Mouse (Mus musculus) ES-E14 (cell line): ENCODE data around the gene Taf9. TPM values are rescaled to one million over a fixed set of nuclear protein-coding genes. Genes with fewer than 3 reads are reported as not detected.

Experiments used
- DNase-seq: peaks from one replicate; pipeline ENCODE4 v3.0.0-alpha.2; 2013; ENCODE audit warnings: low read depth, low spot score
- H3K27ac ChIP-seq: 2 replicates; pipeline ENCODE4 v1.5.1; 2012; ENCODE audit warnings: low read depth, mild to moderate bottlenecking, low read length, moderate library complexity, mixed read lengths; ENCODE audit not compliant: poor library complexity, insufficient read depth, severe bottlenecking
- H3K36me3 ChIP-seq: 2 replicates; pipeline ENCODE4 v1.6.1; 2012; ENCODE audit warnings: mild to moderate bottlenecking, low read length, moderate library complexity, mixed read lengths; ENCODE audit not compliant: control insufficient read depth, poor library complexity, insufficient read depth, severe bottlenecking
- H3K4me1 ChIP-seq, 2 experiments: fragments of 150-350 bp in 1 of 2; sonication (generic) in 1 of 2; 2 replicates each; pipeline ENCODE4 v1.6.1; 2012; ENCODE audit warnings: low read length in 2 of 2, mild to moderate bottlenecking in 1 of 2, mixed read lengths in 1 of 2; ENCODE audit not compliant: control insufficient read depth in 2 of 2, insufficient read depth in 2 of 2, poor library complexity in 1 of 2
- H3K4me3 ChIP-seq, 2 experiments: fragments of 150-350 bp in 1 of 2; sonication (generic) in 1 of 2; 2 replicates each; pipeline ENCODE4 v1.5.1; 2012; ENCODE audit warnings: low read length in 2 of 2, low read depth in 1 of 2, mild to moderate bottlenecking in 1 of 2, mixed read lengths in 1 of 2; ENCODE audit not compliant: insufficient read depth in 1 of 2, poor library complexity in 1 of 2, severe bottlenecking in 1 of 2
- H3K9ac ChIP-seq: 2 replicates; pipeline ENCODE4 v1.6.1; 2012; ENCODE audit warnings: low read depth, mild to moderate bottlenecking, low read length, mixed read lengths; ENCODE audit not compliant: poor library complexity, insufficient read depth, severe bottlenecking
- H3K9me3 ChIP-seq: fragments of 150-350 bp; sonication (generic); 2 replicates; pipeline ENCODE4 v1.6.1; 2012; ENCODE audit warnings: low read depth, mild to moderate bottlenecking, low read length; ENCODE audit not compliant: control insufficient read depth, insufficient read depth
- CHD2 ChIP-seq: IDR thresholded peaks from 2 replicates; pipeline ENCODE4 v1.6.1; 2014; ENCODE audit warnings: mild to moderate bottlenecking, low read depth, low read length, inconsistent platforms
- HCFC1 ChIP-seq: IDR thresholded peaks from 2 replicates; pipeline ENCODE4 v1.6.1; 2012; ENCODE audit warnings: low read length, inconsistent platforms, borderline replicate concordance; ENCODE audit not compliant: insufficient read depth
- MAFK ChIP-seq: IDR thresholded peaks from 2 replicates; pipeline ENCODE4 v1.6.1; 2014; ENCODE audit warnings: mild to moderate bottlenecking, low read depth, low read length, inconsistent platforms; ENCODE audit not compliant: insufficient read depth
- ZC3H11A ChIP-seq: IDR thresholded peaks from 2 replicates; pipeline ENCODE4 v1.6.1; 2012; ENCODE audit warnings: low read depth, mild to moderate bottlenecking, inconsistent platforms, low read length, borderline replicate concordance
- ZNF384 ChIP-seq: IDR thresholded peaks from 2 replicates; pipeline ENCODE4 v1.6.1; 2012; ENCODE audit warnings: low read depth, low read length, inconsistent platforms
- in situ Hi-C, 2 experiments: fragments of 600-800 bp; cut with MboI; formaldehyde crosslinking; loops; one replicate each; pipeline ENCODE4 v1.15.1; 2025; ENCODE audit warnings: low sequenced_read_pairs in 2 of 2, inconsistent platforms in 1 of 2; ENCODE audit not compliant: unreplicated experiment in 2 of 2
- total RNA-seq: library from RNA; depleted of rRNA; stranded (reverse); fragments of 300-350 nt; gene quantifications from 2 replicates; pipeline ENCODE4 v1.2.3, GENCODE M21; 2012

Gene Taf9
- total RNA-seq, 1 experiment: 15.2 TPM

DNA sequence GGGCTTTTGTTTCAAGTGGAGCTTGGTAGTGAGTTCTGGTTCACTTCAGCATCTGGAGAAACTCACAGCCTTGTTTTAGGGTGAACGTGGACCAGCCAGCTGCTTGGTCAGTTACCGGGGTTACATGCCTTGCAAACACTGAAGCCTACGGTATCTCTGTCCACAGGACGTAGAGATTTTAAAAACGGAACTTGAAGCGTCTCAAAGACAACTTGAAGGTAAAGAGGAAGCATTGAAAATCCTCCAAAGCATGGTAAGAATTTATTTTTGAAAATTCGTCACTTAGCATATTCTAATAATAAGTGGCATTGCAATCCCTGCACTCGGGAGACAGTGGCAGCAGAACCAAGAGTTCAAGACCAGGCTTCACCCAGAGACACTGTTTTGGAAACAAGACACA is 30.2 kb downstream of the Taf9 start:
- in situ Hi-C loops: no loop called here
- Histone ChIP-seq H3K27ac (no peak overlapping the region), H3K4me1 (peaks cover 5 to 6% of the 10 kb centered on the region in 2 experiments), H3K4me3 (no peak overlapping the region), H3K9ac (no peak overlapping the region), H3K36me3 (no peaks in the 10 kb centered on the region), H3K9me3 (no peaks in the 10 kb centered on the region)
- TF ChIP-seq CHD2: no peak
- TF ChIP-seq ZC3H11A: no peak
- TF ChIP-seq MAFK: no peak
- TF ChIP-seq HCFC1: no peak
- TF ChIP-seq ZNF384: no peak
- DNase-seq: no peak

DNA sequence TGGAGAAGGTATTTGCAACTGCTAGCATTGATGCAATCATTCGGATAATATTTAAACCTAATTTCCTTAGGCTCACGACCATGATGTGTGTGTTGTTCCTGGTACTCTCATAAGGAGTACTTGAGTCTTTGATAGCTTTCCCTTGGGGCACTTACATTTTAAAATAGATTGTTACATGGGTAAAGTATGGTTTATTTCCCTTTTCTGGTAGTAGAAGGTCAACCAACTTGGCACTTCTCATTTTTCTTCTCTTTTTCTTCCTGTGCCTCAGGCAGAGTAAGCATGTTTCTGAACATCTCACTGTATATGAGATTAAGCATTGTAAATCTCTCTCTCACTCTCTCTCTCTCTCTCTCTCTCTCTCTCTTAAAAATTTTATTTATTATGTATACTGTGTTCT is 31.5 kb downstream of the Taf9 start:
- peaks cover 5 to 6% of the 10 kb centered on the region in 2 experiments for H3K4me1 ChIP-seq
- H3K4me3 ChIP-seq: no peak overlapping the region
- no peak overlapping the region for H3K27ac ChIP-seq
- no peak for DNase-seq
- TF ChIP-seq ZC3H11A: no peak
- H3K9me3 ChIP-seq: no peaks in the 10 kb centered on the region
- no peaks in the 10 kb centered on the region for H3K36me3 ChIP-seq
- in situ Hi-C loops: no loop called here
- no peak overlapping the region for H3K9ac ChIP-seq

DNA sequence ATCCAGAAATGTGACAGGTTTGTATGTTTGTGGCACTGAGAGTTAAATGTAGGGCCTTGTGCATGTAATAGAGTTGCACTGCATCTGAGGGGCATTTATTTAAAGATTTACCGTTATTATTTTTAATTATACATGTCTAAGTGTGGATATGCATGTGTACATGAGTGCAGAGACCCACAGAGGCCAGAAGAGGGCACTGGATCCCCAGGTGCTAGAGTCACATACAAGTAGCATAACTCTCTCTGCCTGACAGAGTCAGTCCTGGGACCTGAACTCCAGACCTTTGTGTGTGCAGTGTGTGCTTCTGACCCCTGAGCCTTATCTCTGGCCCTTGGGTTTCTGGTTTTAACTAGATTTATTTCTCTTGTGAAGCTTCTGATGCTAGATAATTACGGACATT is 33.0 kb downstream of the Taf9 start:
- Histone ChIP-seq H3K9ac (no peak overlapping the region), H3K27ac (no peak overlapping the region), H3K36me3 (no peaks in the 10 kb centered on the region), H3K9me3 (no peaks in the 10 kb centered on the region), H3K4me3 (no peak overlapping the region), H3K4me1 (peaks cover 3 to 5% of the 10 kb centered on the region in 2 experiments)
- TF ChIP-seq MAFK (no peak), CHD2 (no peak), ZNF384 (no peak), ZC3H11A (no peak), HCFC1 (no peak)
- in situ Hi-C loops: no loop called here
- no peak for DNase-seq

DNA sequence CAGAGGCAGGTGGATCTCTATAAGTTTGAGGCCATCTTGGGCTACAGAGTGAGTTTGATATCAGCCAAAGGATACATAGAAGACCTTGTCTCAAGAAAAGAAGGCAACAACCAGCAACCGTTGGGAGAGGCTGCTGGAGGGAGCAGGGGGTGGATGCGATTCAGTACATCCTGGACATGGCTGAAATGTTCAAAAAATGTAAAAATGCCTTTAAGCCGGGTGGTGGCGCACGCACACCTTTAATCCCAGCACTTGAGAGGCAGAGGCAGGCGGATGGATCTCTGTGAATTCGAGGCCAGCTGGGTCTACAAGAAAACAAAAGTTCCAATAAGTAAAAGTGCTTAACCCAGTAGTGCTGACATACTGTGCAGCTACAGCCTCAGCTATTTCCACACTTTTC is 36.1 kb downstream of the Taf9 start:
- Histone ChIP-seq H3K9ac (no peak overlapping the region), H3K27ac (no peak overlapping the region), H3K4me3 (no peak overlapping the region), H3K36me3 (no peaks in the 10 kb centered on the region), H3K9me3 (no peaks in the 10 kb centered on the region), H3K4me1 (no peaks in the 10 kb centered on the region)
- in situ Hi-C loops: no loop called here
- no peak for TF ChIP-seq CHD2
- no peak for TF ChIP-seq ZNF384
- no peak for TF ChIP-seq ZC3H11A
- TF ChIP-seq MAFK: no peak
- TF ChIP-seq HCFC1: no peak
- DNase-seq: no peak

DNA sequence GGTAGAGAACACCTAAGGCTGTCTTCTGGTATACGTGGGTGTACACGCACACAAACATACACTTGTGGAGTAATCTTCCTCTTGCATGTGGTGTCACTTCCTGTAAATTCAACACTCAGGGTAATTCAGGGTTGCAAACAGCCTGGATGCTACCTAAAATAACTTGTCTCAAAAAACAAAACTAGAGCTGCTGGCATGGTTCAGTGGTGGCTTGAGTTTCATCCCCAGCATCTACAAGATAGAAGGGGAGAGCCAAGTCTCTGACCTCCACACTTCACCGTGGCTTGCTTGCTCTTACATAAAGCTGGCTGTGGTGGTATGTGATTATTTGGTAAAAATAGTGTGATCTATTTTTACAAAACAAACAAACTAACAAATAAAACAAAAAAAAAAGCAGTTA is 46.2 kb downstream of the Taf9 start:
- Histone ChIP-seq H3K4me1 (no peaks in the 10 kb centered on the region), H3K27ac (no peak overlapping the region), H3K36me3 (peaks cover 8% of the 10 kb centered on the region; the same call in 1 of the 2 replicates), H3K9me3 (no peaks in the 10 kb centered on the region), H3K9ac (no peak overlapping the region), H3K4me3 (no peak overlapping the region)
- DNase-seq: no peak
- in situ Hi-C loops: no loop called here
- TF ChIP-seq ZC3H11A (no peak), MAFK (no peak), HCFC1 (no peak), ZNF384 (no peak), CHD2 (no peak)
